Mouse (Mus musculus) liver, embryonic 16.5 days (tissue): ENCODE measurements at regions not wholly inside any gene's neighbourhood (a gene's known extent, or its start where the extent isn't known, plus 50 kb on each side); places are given as distances from the start of the nearest gene placed in this dataset.

Experiments used
- ATAC-seq: fragments of 200-750 bp; cut with Nextera tagmentation; 2 replicates; pipeline ENCODE4 v1.8.0; 2017; ENCODE audit warnings: low read depth, mild to moderate bottlenecking, moderate number of reproducible peaks, moderate library complexity
- H3K27ac ChIP-seq: fragments of 300-500 bp; sonication (generic); 2 replicates; pipeline ENCODE4 v1.5.1; 2014; ENCODE audit warnings: mild to moderate bottlenecking, low read length
- H3K27me3 ChIP-seq: fragments of 300-500 bp; sonication (generic); 2 replicates; pipeline ENCODE4 v1.6.1; 2014; ENCODE audit warnings: low read depth, low read length, mixed read lengths; ENCODE audit not compliant: control insufficient read depth, insufficient read depth
- H3K36me3 ChIP-seq: fragments of 300-500 bp; sonication (generic); 2 replicates; pipeline ENCODE4 v1.6.1; 2014; ENCODE audit warnings: mild to moderate bottlenecking; ENCODE audit not compliant: control insufficient read depth, insufficient read depth
- H3K4me1 ChIP-seq: fragments of 300-500 bp; sonication (generic); 2 replicates; pipeline ENCODE4 v1.6.1; 2014; ENCODE audit warnings: low read depth, low read length, mixed read lengths; ENCODE audit not compliant: control insufficient read depth
- H3K4me2 ChIP-seq: fragments of 300-500 bp; sonication (generic); 2 replicates; pipeline ENCODE4 v1.6.1; 2014; ENCODE audit warnings: low read depth, low read length, mixed read lengths
- H3K4me3 ChIP-seq: fragments of 300-500 bp; sonication (generic); 2 replicates; pipeline ENCODE4 v1.5.1; 2014; ENCODE audit warnings: low read depth, mild to moderate bottlenecking, low read length
- H3K9ac ChIP-seq: fragments of 300-500 bp; sonication (generic); 2 replicates; pipeline ENCODE4 v1.6.1; 2014; ENCODE audit warnings: low read depth, low read length
- H3K9me3 ChIP-seq: fragments of 300-500 bp; sonication (generic); replicated peaks from 2 replicates; pipeline ENCODE4 v1.6.1; 2016; ENCODE audit warnings: low read length; ENCODE audit not compliant: control insufficient read depth
- WGBS: fragments of 180-500 bp; shearing (Covaris S2); extraction: QIAGEN DNeasy Blood & Tissue Kit; methylation state at CpG from one replicate; pipeline ENCODE4 v1.1.7; 2014; ENCODE audit not compliant: insufficient replicate concordance; 5-methylcytosine and 5-hydroxymethylcytosine counted together

DNA sequence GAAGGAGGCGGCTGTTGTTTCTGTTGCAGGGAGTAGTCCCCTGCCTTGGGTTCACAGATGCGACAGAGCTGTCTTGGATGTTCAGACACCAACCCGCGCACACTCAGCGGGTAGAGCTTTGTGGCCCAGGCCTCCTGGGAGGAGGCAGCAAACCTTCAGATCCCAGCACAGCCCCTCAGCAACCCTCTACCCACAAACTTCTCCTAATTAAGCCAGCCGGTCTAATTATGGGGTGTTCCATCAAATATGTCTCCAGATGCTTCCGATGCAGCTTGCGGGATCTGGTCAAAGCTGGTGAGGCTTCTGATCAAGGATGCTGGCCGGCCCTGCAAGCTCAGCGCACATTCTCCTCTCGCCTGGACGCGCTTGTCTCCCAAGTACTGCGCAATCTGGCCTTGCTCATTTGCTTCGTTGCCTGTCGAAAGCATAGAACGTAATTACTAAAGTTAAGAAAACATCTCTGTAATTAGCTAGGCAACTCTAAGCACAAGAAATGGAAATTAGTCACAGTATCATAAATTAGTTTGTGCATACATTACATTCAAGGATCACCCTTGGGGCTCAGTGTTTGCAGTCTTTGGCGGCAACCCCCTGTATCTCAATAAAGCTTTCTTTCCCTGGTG is 92.0 kb upstream of the Kiz start:
- Histone ChIP-seq H3K4me1 (no peaks in the 10 kb centered on the region), H3K4me3 (no peak overlapping the region), H3K36me3 (no peaks in the 10 kb centered on the region), H3K27me3 (no peaks in the 10 kb centered on the region), H3K4me2 (no peak overlapping the region), H3K27ac (no peak overlapping the region), H3K9ac (no peak overlapping the region), H3K9me3 (no peaks in the 10 kb centered on the region)
- ATAC-seq: no peak
- WGBS: 68% methylated on average over 18 of the region's 18 CpGs

DNA sequence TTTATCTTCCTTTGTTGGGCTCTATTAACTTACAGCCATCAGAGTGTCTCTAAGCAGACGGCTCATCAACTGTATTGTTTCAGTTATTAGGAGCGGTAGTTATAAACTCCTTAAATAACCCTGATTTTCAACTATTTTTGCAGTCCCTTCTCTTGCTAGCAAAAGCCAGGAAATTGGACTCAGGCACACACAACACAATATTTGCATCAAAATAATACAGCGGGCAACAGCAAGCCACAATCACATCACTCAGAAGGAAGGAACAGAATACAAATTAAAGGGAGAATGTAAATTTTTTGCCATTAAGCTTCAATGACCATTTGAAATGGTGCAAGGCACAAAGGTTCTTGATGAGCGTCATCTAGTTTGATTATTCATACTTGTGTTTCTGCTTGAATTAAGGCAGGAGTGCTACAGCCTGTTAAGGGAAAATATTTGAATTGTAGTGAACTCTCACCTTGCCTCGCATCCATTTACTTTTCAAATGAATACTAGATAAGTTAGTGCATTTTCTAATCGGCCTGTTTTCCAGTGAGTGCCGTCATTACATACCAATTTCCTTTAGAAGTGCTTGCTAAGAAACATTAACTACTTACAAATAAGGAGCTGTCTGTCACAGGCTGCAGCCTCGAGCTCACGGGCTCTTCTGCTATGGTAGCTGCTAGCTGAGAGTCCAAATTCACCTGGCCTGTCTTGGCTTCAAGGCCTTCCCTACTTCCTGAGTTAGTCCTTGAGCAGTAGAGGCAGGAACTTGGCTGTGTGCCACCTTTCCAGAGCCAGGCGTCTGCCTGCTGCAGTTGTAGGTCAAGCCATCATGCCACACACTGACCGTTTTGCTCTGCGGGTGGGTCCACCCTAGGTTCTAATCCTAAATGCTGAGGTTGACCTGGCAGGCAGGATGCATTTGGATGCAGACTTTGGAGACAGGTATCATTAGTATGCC is 91.1 kb upstream of the Kiz start:
- 60% methylated on average over 12 of the region's 12 CpGs for WGBS
- Histone ChIP-seq H3K9me3 (no peaks in the 10 kb centered on the region), H3K4me1 (no peaks in the 10 kb centered on the region), H3K27ac (no peak overlapping the region), H3K4me2 (no peak overlapping the region), H3K4me3 (no peak overlapping the region), H3K9ac (no peak overlapping the region), H3K36me3 (no peaks in the 10 kb centered on the region), H3K27me3 (no peaks in the 10 kb centered on the region)
- ATAC-seq: no peak

DNA sequence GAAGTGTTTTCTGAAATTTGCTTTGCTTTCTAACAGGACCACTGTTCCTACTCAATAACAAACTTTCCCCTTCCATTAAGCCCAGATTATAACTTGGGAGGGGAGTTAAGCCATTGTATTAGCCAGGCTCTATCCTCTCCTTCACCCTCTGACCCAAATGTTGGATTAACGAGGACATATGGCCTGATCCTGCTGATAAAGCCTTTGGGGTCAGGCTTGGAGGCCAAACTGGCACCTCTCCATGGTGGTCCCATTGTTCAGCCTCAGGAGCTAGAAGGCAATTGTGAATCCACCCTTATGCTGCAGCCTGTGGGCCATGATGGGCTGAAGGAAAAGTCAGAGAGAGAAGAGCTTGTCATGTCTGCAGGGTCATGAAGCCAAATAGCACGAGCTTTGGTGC is 80.8 kb upstream of the Kiz start:
- no peaks in the 10 kb centered on the region for H3K9me3 ChIP-seq
- no peaks in the 10 kb centered on the region for H3K27me3 ChIP-seq
- H3K27ac ChIP-seq: no peak overlapping the region
- no peaks in the 10 kb centered on the region for H3K36me3 ChIP-seq
- H3K4me3 ChIP-seq: no peak overlapping the region
- no peak overlapping the region for H3K9ac ChIP-seq
- 31% methylated on average over 2 of the region's 2 CpGs for whole genome bisulfite sequencing
- no peaks in the 10 kb centered on the region for H3K4me1 ChIP-seq
- no peak overlapping the region for H3K4me2 ChIP-seq
- ATAC-seq: no peak

DNA sequence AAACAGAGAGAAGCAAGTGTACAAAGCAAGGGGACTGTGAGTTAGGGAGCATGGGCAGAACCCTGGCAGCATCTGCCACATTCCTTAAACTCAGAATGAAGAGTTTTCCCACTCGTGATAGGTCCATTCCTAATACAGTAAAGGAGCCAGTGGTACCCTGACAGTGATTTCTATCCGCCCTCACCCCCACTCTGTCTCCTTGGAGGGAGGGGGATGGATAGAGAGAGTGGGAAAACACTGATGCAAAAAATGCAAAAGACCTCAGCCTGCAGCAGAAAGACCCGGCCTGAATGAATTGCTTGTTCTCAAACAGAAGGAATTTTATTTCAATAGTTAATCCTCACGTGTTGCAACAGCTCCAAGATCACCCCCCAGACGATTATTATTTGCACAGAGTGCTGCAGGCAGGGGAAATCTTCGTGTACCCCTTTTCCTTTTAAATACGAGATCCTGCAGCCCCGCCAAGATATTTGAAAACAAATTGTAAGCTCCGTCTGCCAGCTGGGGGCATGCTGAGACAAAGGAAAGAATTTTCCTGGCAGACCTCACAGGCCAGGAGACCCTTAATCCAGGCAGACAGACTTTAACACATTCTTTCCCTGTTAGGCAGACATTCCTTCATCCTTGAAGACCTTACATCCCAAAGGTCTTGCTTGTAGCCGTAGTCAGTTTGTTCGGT is 68.4 kb upstream of the Kiz start:
- no peak overlapping the region for H3K9ac ChIP-seq
- no peaks in the 10 kb centered on the region for H3K36me3 ChIP-seq
- no peaks in the 10 kb centered on the region for H3K9me3 ChIP-seq
- H3K27me3 ChIP-seq: no peaks in the 10 kb centered on the region
- WGBS: 22% methylated on average over 11 of the region's 11 CpGs
- ATAC-seq: no peak
- no peak overlapping the region for H3K4me2 ChIP-seq
- no peaks in the 10 kb centered on the region for H3K4me1 ChIP-seq
- H3K27ac ChIP-seq: no peak overlapping the region
- H3K4me3 ChIP-seq: no peak overlapping the region

DNA sequence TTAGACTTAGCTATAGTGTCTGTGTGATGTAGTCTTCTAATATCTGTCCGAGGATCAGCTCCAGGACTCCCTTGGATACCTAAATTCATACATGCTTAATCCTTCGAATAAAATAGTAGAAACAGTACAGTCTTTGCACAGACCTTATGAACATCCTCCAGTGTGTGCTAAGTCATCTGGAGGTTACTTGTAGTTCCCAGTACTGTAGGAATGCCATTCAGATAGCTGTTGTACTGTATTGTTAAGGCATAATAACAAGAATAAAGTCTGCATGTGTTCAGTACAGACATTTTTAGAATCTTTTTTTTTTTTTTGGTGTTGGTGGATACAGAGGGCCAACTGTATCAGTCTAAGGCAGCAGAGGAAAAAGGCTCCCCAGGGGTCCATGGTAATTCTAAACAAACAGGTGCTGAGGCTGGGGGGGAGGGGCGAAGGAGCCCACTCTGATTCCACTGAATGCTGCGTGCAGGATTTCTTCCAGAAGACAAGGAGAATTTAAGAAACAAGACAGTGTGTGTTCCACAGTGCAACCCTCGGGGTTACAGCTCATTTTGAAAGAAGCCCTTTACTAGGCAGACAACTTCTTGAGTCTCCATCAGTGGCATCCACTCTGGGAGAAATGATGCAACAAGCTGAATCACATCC is 67.7 kb upstream of the Kiz start:
- H3K27me3 ChIP-seq: no peaks in the 10 kb centered on the region
- no peak overlapping the region for H3K4me3 ChIP-seq
- ATAC-seq: no peak
- H3K9ac ChIP-seq: no peak overlapping the region
- no peak overlapping the region for H3K27ac ChIP-seq
- no peaks in the 10 kb centered on the region for H3K9me3 ChIP-seq
- 50% methylated on average over 5 of the region's 5 CpGs for WGBS
- H3K36me3 ChIP-seq: no peaks in the 10 kb centered on the region
- no peaks in the 10 kb centered on the region for H3K4me1 ChIP-seq
- H3K4me2 ChIP-seq: no peak overlapping the region

DNA sequence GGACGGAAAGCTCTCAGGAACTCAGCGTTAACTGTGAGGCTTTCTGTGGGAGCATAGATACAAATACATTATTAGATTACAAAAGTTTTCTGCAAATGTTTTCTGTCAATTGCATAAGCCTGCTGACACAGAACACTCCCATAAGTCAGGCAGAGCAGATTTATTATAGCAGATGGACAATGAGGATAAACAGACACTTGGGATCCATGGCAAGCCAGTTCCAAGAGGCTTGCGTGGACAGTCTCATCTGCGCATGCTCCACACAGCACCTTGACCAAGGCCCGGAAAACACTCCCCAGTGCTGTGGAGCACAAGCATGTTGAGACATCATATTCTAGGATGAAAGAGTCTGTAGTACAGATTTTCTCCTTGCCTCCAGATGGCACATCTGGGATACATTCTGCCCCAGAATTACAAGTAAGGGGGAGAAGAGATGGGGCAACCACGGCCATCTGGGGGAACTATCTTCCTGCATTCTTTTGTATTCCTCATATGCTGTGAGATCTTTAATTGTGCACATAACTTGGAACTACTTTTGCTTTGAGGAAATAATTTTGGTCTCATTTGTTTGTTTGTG is 62.7 kb upstream of the Kiz start:
- ATAC-seq: no peak
- H3K4me1 ChIP-seq: no peaks in the 10 kb centered on the region
- H3K9me3 ChIP-seq: no peaks in the 10 kb centered on the region
- no peaks in the 10 kb centered on the region for H3K27me3 ChIP-seq
- H3K4me2 ChIP-seq: no peak overlapping the region
- H3K36me3 ChIP-seq: no peaks in the 10 kb centered on the region
- no peak overlapping the region for H3K4me3 ChIP-seq
- WGBS: 76% methylated on average over 6 of the region's 6 CpGs
- no peak overlapping the region for H3K9ac ChIP-seq
- no peak overlapping the region for H3K27ac ChIP-seq

DNA sequence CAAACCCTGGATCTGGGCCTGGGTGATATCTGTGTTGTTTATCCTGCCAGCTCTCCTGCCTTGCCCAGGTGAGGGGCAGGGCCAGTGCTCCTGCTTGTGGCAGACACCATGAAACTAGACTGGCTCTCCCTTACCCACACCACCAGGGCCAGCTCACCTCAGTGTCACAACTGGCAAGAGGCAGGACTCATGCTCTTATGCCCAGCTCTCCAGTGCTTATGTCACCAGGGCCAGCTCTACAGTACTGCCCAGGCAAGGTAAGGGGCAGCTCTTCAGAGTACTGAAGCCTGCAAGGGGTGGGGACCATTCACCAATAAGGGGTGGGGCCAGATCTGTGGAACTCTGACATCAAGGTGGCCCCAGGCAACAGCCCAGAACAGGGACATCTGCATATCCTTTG is 52.7 kb upstream of the Kiz start:
- H3K9ac ChIP-seq: no peak overlapping the region
- no peak overlapping the region for H3K4me2 ChIP-seq
- no peaks in the 10 kb centered on the region for H3K36me3 ChIP-seq
- H3K9me3 ChIP-seq: no peaks in the 10 kb centered on the region
- H3K4me3 ChIP-seq: no peak overlapping the region
- no peak for ATAC-seq
- no peak overlapping the region for H3K27ac ChIP-seq
- no peaks in the 10 kb centered on the region for H3K27me3 ChIP-seq
- H3K4me1 ChIP-seq: no peaks in the 10 kb centered on the region
